In genomic region chr6:115251531-115251985, GRCm38 (mm10) we compare ENCODE assay signal across 9 mouse cellular contexts. TPM values are rescaled to one million over a fixed set of nuclear protein-coding genes. Genes with fewer than 3 reads are reported as not detected.
DNase-seq lines count a peak whose midpoint lies in the region; ATAC-seq and TF ChIP-seq lines count a peak whose summit lies in the region.
"Had no signal": no experiment of that assay in that cellular context is flagged by ENCODE, and none has a peak within 500 bp of the region (broad histone marks: within the 10 kb centered on the region; RNA-seq: fewer than 3 reads in every experiment).

No protein-coding gene starts in this region.

- peaks cover 8% of the 10 kb centered on the region for H3K4me1 ChIP-seq in kidney, embryonic 16.5 days (ENCODE audit: insufficient read depth, low read length)
- H3K4me1 ChIP-seq in kidney, adult 2 months (ENCODE audit: control insufficient read depth, insufficient read depth, low read length) = no peaks in the 10 kb centered on the region
- H3K4me1 ChIP-seq in forebrain, embryonic 16.5 days (replicated peaks; ENCODE audit: control insufficient read depth, insufficient read depth, low read length) = peaks cover 4% of the 10 kb centered on the region; the same call in 1 of the 2 replicates
- peaks cover 17% of the 10 kb centered on the region for H3K4me1 ChIP-seq in hindbrain, embryonic 13.5 days (replicated peaks)

- peak; percentile 42; the same call in 1 of the 2 replicates for ATAC-seq in kidney, embryonic 16.5 days (ENCODE audit: low FRiP score, low TSS enrichment)
- peak; percentile 40; the same call in 1 of the 2 replicates for ATAC-seq in forebrain, embryonic 16.5 days
- ATAC-seq in hindbrain, embryonic 13.5 days (ENCODE audit: low FRiP score) = peak; percentile 75
- ATAC-seq in megakaryocyte-erythroid progenitor cell, adult 5-6 weeks (replicated peaks; ENCODE audit: low FRiP score, low TSS enrichment, poor library complexity, severe bottlenecking) = 0 out of 2 replicates have a peak, but pooled peaks have one; percentile 18

- peak overlapping the region; percentile 49 for H3K9ac ChIP-seq in kidney, embryonic 16.5 days (replicated peaks; ENCODE audit: low read length)
- no peak overlapping the region for H3K9ac ChIP-seq in forebrain, embryonic 16.5 days (replicated peaks; ENCODE audit: low read depth, low read length)
- peak overlapping the region; percentile 59; the same call in 1 of the 2 replicates for H3K9ac ChIP-seq in hindbrain, embryonic 13.5 days

- H3K4me3 ChIP-seq in kidney, embryonic 16.5 days (ENCODE audit: low read length) = peak overlapping the region; percentile 30
- H3K4me3 ChIP-seq in kidney, adult 2 months (ENCODE audit: insufficient read depth, low read depth, low read length) = no peak overlapping the region
- no peak overlapping the region for H3K4me3 ChIP-seq in forebrain, embryonic 16.5 days (replicated peaks; ENCODE audit: low read length)
- H3K4me3 ChIP-seq in hindbrain, embryonic 13.5 days = peak overlapping the region; percentile 23

- H3K4me2 ChIP-seq in kidney, embryonic 16.5 days (replicated peaks; ENCODE audit: low read depth, low read length) = peak overlapping the region; percentile 52
- peak overlapping the region; percentile 30 for H3K4me2 ChIP-seq in forebrain, embryonic 16.5 days (ENCODE audit: low read length)
- peak overlapping the region; percentile 47 for H3K4me2 ChIP-seq in hindbrain, embryonic 13.5 days

- WGBS in kidney, embryonic 16.5 days = under 1% methylated on average over 13 of the region's 13 CpGs
- WGBS in kidney, adult 2 months = 18% methylated on average over 13 of the region's 13 CpGs
- WGBS in forebrain, embryonic 16.5 days = 4% methylated on average over 13 of the region's 13 CpGs
- 4% methylated on average over 13 of the region's 13 CpGs for WGBS in hindbrain, embryonic 13.5 days

- H3K27me3 ChIP-seq in kidney, embryonic 16.5 days (ENCODE audit: insufficient read depth, low read length) = no peaks in the 10 kb centered on the region
- H3K27me3 ChIP-seq in kidney, adult 2 months (replicated peaks; ENCODE audit: control insufficient read depth, insufficient read depth, low read length) = no peaks in the 10 kb centered on the region
- H3K27me3 ChIP-seq in forebrain, embryonic 16.5 days (replicated peaks; ENCODE audit: control insufficient read depth, insufficient read depth, low read length) = no peaks in the 10 kb centered on the region
- peaks cover 10% of the 10 kb centered on the region; the same call in 1 of the 2 replicates for H3K27me3 ChIP-seq in hindbrain, embryonic 13.5 days

- no peaks in the 10 kb centered on the region for H3K9me3 ChIP-seq in kidney, embryonic 16.5 days (ENCODE audit: low read length)
- H3K9me3 ChIP-seq in forebrain, embryonic 16.5 days (ENCODE audit: control insufficient read depth, low read length) = no peaks in the 10 kb centered on the region
- H3K9me3 ChIP-seq in hindbrain, embryonic 13.5 days = no peaks in the 10 kb centered on the region

- H3K36me3 ChIP-seq in kidney, embryonic 16.5 days (ENCODE audit: insufficient read depth, low read length) = no peaks in the 10 kb centered on the region
- H3K36me3 ChIP-seq in kidney, adult 2 months (ENCODE audit: control insufficient read depth, insufficient read depth, low read length) = no peaks in the 10 kb centered on the region
- H3K36me3 ChIP-seq in forebrain, embryonic 16.5 days (ENCODE audit: control insufficient read depth, insufficient read depth) = no peaks in the 10 kb centered on the region
- peaks cover 12% of the 10 kb centered on the region for H3K36me3 ChIP-seq in hindbrain, embryonic 13.5 days

- no peak for TF ChIP-seq POLR2A in kidney, adult 2 months (IDR thresholded peaks at IDR 0.05; ENCODE audit: low read depth, low read length)

- no peak for TF ChIP-seq CTCF in kidney, adult 2 months (conservative IDR thresholded peaks at IDR 0.05; ENCODE audit: insufficient read depth, insufficient read length, low read depth, low read length)

- H3K27ac ChIP-seq in kidney, embryonic 16.5 days (ENCODE audit: low read length) = no peak overlapping the region
- no peak overlapping the region for H3K27ac ChIP-seq in kidney, adult 2 months (ENCODE audit: insufficient read depth, low read depth, low read length)
- no peak overlapping the region for H3K27ac ChIP-seq in forebrain, embryonic 16.5 days (ENCODE audit: low read length)
- H3K27ac ChIP-seq in hindbrain, embryonic 13.5 days = peak overlapping the region; percentile 71

- no peak for DNase-seq in kidney, adult 2 months
- peak; percentile 65 for DNase-seq in adrenal gland, postnatal 14 days
- no peak for DNase-seq in yolk sac, embryonic 10.5 days (ENCODE audit: low spot score)
- no peak for DNase-seq in urinary bladder, adult 2 months (ENCODE audit: low spot score)

RNA-seq across cellular contexts. Expression of gene Timp4, which starts 0.4 kb away (rescaled TPM):
- polyA plus RNA-seq in kidney, embryonic 16.5 days (2015; fragmentation: Nextera tagmentation; extraction: Ambion mirVana) = 0.15 and 0.56 TPM in 2 replicates
- 1.2 and 1.9 TPM in 2 replicates for polyA plus RNA-seq in kidney, adult 2 months (2012; rRNA removed)
- total RNA-seq in adrenal gland, postnatal 14 days (2021) = 24.6 and 36.6 TPM in 2 replicates
- polyA plus RNA-seq in forebrain, embryonic 16.5 days (2015; fragmentation: Nextera tagmentation; extraction: Ambion mirVana) = 2.7 and 3.1 TPM in 2 replicates
- polyA plus RNA-seq in hindbrain, embryonic 13.5 days (2015; fragmentation: Nextera tagmentation; extraction: Ambion mirVana) = 9.1 and 11.8 TPM in 2 replicates
- total RNA-seq in megakaryocyte-erythroid progenitor cell, adult 5-6 weeks (2014; fragmentation: Nextera tagmentation) = not detected in 2 replicates
- total RNA-seq in megakaryocyte-erythroid progenitor cell, adult 5-6 weeks (2017) = not detected in 2 replicates
- 0.89 and 1.0 TPM in 2 replicates for polyA plus RNA-seq in urinary bladder, adult 2 months (2012; rRNA removed)
- total RNA-seq: neutrophil, adult 5-6 weeks had no signal

RNA-seq across cellular contexts. Expression of gene Gm17482, which starts 24.4 kb away (rescaled TPM):
- polyA plus RNA-seq in kidney, embryonic 16.5 days (2015; fragmentation: Nextera tagmentation; extraction: Ambion mirVana) = not detected in 2 replicates
- polyA plus RNA-seq in kidney, adult 2 months (2012; rRNA removed) = not detected in 2 replicates
- total RNA-seq in adrenal gland, postnatal 14 days (2021) = not detected in 2 replicates
- polyA plus RNA-seq in forebrain, embryonic 16.5 days (2015; fragmentation: Nextera tagmentation; extraction: Ambion mirVana) = not detected in 2 replicates
- not detected in 2 replicates for polyA plus RNA-seq in hindbrain, embryonic 13.5 days (2015; fragmentation: Nextera tagmentation; extraction: Ambion mirVana)
- not detected in 2 replicates for total RNA-seq in megakaryocyte-erythroid progenitor cell, adult 5-6 weeks (2014; fragmentation: Nextera tagmentation)
- not detected in 2 replicates for total RNA-seq in megakaryocyte-erythroid progenitor cell, adult 5-6 weeks (2017)
- not detected in 2 replicates for polyA plus RNA-seq in urinary bladder, adult 2 months (2012; rRNA removed)
- total RNA-seq: neutrophil, adult 5-6 weeks had no signal

Comparison
In these comparisons a context has a peak if more than half of its experiments do, and no peak if none do; other contexts are left out.
1. H3K4me3 ChIP-seq: peak in kidney, embryonic 16.5 days (single experiment) and hindbrain, embryonic 13.5 days (single experiment); none in kidney, adult 2 months (single experiment) and forebrain, embryonic 16.5 days (single experiment).
2. ATAC-seq: peak in every context shown above with its lines; median percentile 75 in hindbrain, embryonic 13.5 days; 42 in kidney, embryonic 16.5 days; 40 in forebrain, embryonic 16.5 days; 18 in megakaryocyte-erythroid progenitor cell, adult 5-6 weeks.
3. Peak in every context shown above with its lines, with median percentiles within 50 percentile points of each other: H3K4me2 ChIP-seq.